Mouse (Mus musculus): ENCODE results near the gene Ergic3. TPM values are rescaled to one million over a fixed set of nuclear protein-coding genes. Genes with fewer than 3 reads are reported as not detected.

Gene Ergic3
- polyA plus RNA-seq, 1 experiment from 2014 or later, result 64.5 TPM

- H3K9me3 ChIP-seq (ENCODE audit: low read length), result no peaks in the 10 kb centered on the region
- 89% methylated on average over 4 of the region's 4 CpGs for WGBS (ENCODE audit: insufficient replicate concordance)
- peaks cover 8% of the 10 kb centered on the region for H3K4me1 ChIP-seq (ENCODE audit: insufficient read depth)
- TF ChIP-seq EP300 (IDR thresholded peaks at IDR 0.05; ENCODE audit: low read depth) (no peak), CTCF (IDR thresholded peaks at IDR 0.05; ENCODE audit: low read depth) (peak; percentile 61)
- no peak overlapping the region for H3K9ac ChIP-seq (replicated peaks)
- H3K4me3 ChIP-seq (ENCODE audit: low read depth, low read length), result no peak overlapping the region
- H3K27ac ChIP-seq (ENCODE audit: low read depth), result no peak overlapping the region
- no peak overlapping the region for H3K4me2 ChIP-seq (ENCODE audit: low read depth, low read length)
- ATAC-seq (no peak), DNase-seq (no peak)
- no peaks in the 10 kb centered on the region for H3K27me3 ChIP-seq (ENCODE audit: insufficient read depth, low read length)
- H3K36me3 ChIP-seq (replicated peaks; ENCODE audit: insufficient read depth, low read length), result peaks cover 6% of the 10 kb centered on the region
Observed at GRCm38 (mm10) chr2:156005393-156005792, 2.5 kb upstream of the Ergic3 start.

GRCm38 (mm10) chr2:156018106-156018505 is 10.3 kb downstream of the Ergic3 start:
- DNase-seq (no peak), ATAC-seq (no peak)
- no peaks in the 10 kb centered on the region for H3K9me3 ChIP-seq (ENCODE audit: low read length)
- TF ChIP-seq CTCF (IDR thresholded peaks at IDR 0.05; ENCODE audit: low read depth) (no peak), EP300 (IDR thresholded peaks at IDR 0.05; ENCODE audit: low read depth) (no peak)
- H3K27me3 ChIP-seq (ENCODE audit: insufficient read depth, low read length), result no peaks in the 10 kb centered on the region
- no peak overlapping the region for H3K27ac ChIP-seq (ENCODE audit: low read depth)
- H3K4me2 ChIP-seq (ENCODE audit: low read depth, low read length), result no peak overlapping the region
- H3K9ac ChIP-seq (replicated peaks), result no peak overlapping the region
- peaks cover 54% of the 10 kb centered on the region for H3K36me3 ChIP-seq (replicated peaks; ENCODE audit: insufficient read depth, low read length)
- H3K4me3 ChIP-seq (ENCODE audit: low read depth, low read length), result no peak overlapping the region
- 65% methylated on average over 3 of the region's 3 CpGs for WGBS (ENCODE audit: insufficient replicate concordance)
- H3K4me1 ChIP-seq (ENCODE audit: insufficient read depth), result 0 out of 2 replicates have a peak, but pooled peaks cover 2% of the 10 kb centered on the region

- no peak overlapping the region for H3K9ac ChIP-seq (replicated peaks)
- TF ChIP-seq CTCF (IDR thresholded peaks at IDR 0.05; ENCODE audit: low read depth) (no peak), EP300 (IDR thresholded peaks at IDR 0.05; ENCODE audit: low read depth) (peak; percentile 41; the same call in 1 of the 2 replicates)
- peak; percentile 75 for ATAC-seq
Observed at GRCm38 (mm10) chr2:156021219-156021618, 13.4 kb downstream of the Ergic3 start.

GRCm38 (mm10) chr2:156021765-156022164 is 13.9 kb downstream of the Ergic3 start:
- Histone ChIP-seq H3K4me2 (ENCODE audit: low read depth, low read length) (no peak overlapping the region), H3K27me3 (ENCODE audit: insufficient read depth, low read length) (no peaks in the 10 kb centered on the region), H3K9ac (replicated peaks) (no peak overlapping the region), H3K27ac (ENCODE audit: low read depth) (no peak overlapping the region), H3K9me3 (ENCODE audit: low read length) (no peaks in the 10 kb centered on the region), H3K4me3 (ENCODE audit: low read depth, low read length) (no peak overlapping the region), H3K4me1 (ENCODE audit: insufficient read depth) (0 out of 2 replicates have a peak, but pooled peaks cover 2% of the 10 kb centered on the region), H3K36me3 (replicated peaks; ENCODE audit: insufficient read depth, low read length) (peaks cover 24% of the 10 kb centered on the region)
- DNase-seq (no peak), ATAC-seq (peak; percentile 56)
- no peak for TF ChIP-seq CTCF (IDR thresholded peaks at IDR 0.05; ENCODE audit: low read depth)
- TF ChIP-seq EP300 (IDR thresholded peaks at IDR 0.05; ENCODE audit: low read depth), result no peak
- WGBS (ENCODE audit: insufficient replicate concordance), result 76% methylated on average over 2 of the region's 2 CpGs

More at GRCm38 (mm10) chr2:156021219-156021618, 13.4 kb downstream of the Ergic3 start:
- Histone ChIP-seq H3K4me2 (ENCODE audit: low read depth, low read length) (no peak overlapping the region), H3K36me3 (replicated peaks; ENCODE audit: insufficient read depth, low read length) (peaks cover 29% of the 10 kb centered on the region), H3K9me3 (ENCODE audit: low read length) (no peaks in the 10 kb centered on the region), H3K4me1 (ENCODE audit: insufficient read depth) (0 out of 2 replicates have a peak, but pooled peaks cover 2% of the 10 kb centered on the region), H3K4me3 (ENCODE audit: low read depth, low read length) (no peak overlapping the region), H3K27ac (ENCODE audit: low read depth) (no peak overlapping the region), H3K27me3 (ENCODE audit: insufficient read depth, low read length) (no peaks in the 10 kb centered on the region)
- DNase-seq, result no peak
- WGBS (ENCODE audit: insufficient replicate concordance), result 69% methylated on average over 8 of the region's 8 CpGs

- Histone ChIP-seq H3K9ac (replicated peaks) (no peak overlapping the region), H3K4me1 (ENCODE audit: insufficient read depth) (0 out of 2 replicates have a peak, but pooled peaks cover 2% of the 10 kb centered on the region), H3K27me3 (ENCODE audit: insufficient read depth, low read length) (no peaks in the 10 kb centered on the region), H3K9me3 (ENCODE audit: low read length) (no peaks in the 10 kb centered on the region), H3K4me2 (ENCODE audit: low read depth, low read length) (no peak overlapping the region), H3K27ac (ENCODE audit: low read depth) (no peak overlapping the region), H3K4me3 (ENCODE audit: low read depth, low read length) (no peak overlapping the region), H3K36me3 (replicated peaks; ENCODE audit: insufficient read depth, low read length) (no peaks in the 10 kb centered on the region)
- ATAC-seq (no peak), DNase-seq (no peak)
- TF ChIP-seq EP300 (IDR thresholded peaks at IDR 0.05; ENCODE audit: low read depth), result no peak
- TF ChIP-seq CTCF (IDR thresholded peaks at IDR 0.05; ENCODE audit: low read depth), result no peak
Observed at GRCm38 (mm10) chr2:156025482-156025881, 17.6 kb downstream of the Ergic3 start.

- no peak overlapping the region for H3K9ac ChIP-seq (replicated peaks)
- no peaks in the 10 kb centered on the region for H3K27me3 ChIP-seq (ENCODE audit: insufficient read depth, low read length)
- WGBS (ENCODE audit: insufficient replicate concordance), result 82% methylated on average over 3 of the region's 3 CpGs
- ATAC-seq, result no peak
- no peak for DNase-seq
- H3K36me3 ChIP-seq (replicated peaks; ENCODE audit: insufficient read depth, low read length), result no peaks in the 10 kb centered on the region
- H3K9me3 ChIP-seq (ENCODE audit: low read length), result no peaks in the 10 kb centered on the region
- no peak overlapping the region for H3K27ac ChIP-seq (ENCODE audit: low read depth)
- H3K4me2 ChIP-seq (ENCODE audit: low read depth, low read length), result no peak overlapping the region
- TF ChIP-seq CTCF (IDR thresholded peaks at IDR 0.05; ENCODE audit: low read depth) (no peak), EP300 (IDR thresholded peaks at IDR 0.05; ENCODE audit: low read depth) (no peak)
- H3K4me1 ChIP-seq (ENCODE audit: insufficient read depth), result no peaks in the 10 kb centered on the region
- H3K4me3 ChIP-seq (ENCODE audit: low read depth, low read length), result no peak overlapping the region
Observed at GRCm38 (mm10) chr2:156039390-156039789, 31.5 kb downstream of the Ergic3 start.

- Histone ChIP-seq H3K27me3 (ENCODE audit: insufficient read depth, low read length) (0 out of 2 replicates have a peak, but pooled peaks cover 7% of the 10 kb centered on the region), H3K9ac (replicated peaks) (no peak overlapping the region), H3K36me3 (replicated peaks; ENCODE audit: insufficient read depth, low read length) (no peaks in the 10 kb centered on the region), H3K27ac (ENCODE audit: low read depth) (no peak overlapping the region), H3K4me3 (ENCODE audit: low read depth, low read length) (no peak overlapping the region), H3K4me1 (ENCODE audit: insufficient read depth) (no peaks in the 10 kb centered on the region), H3K4me2 (ENCODE audit: low read depth, low read length) (no peak overlapping the region), H3K9me3 (ENCODE audit: low read length) (no peaks in the 10 kb centered on the region)
- ATAC-seq (no peak), DNase-seq (no peak)
- 64% methylated on average over 8 of the region's 8 CpGs for WGBS (ENCODE audit: insufficient replicate concordance)
- TF ChIP-seq CTCF (IDR thresholded peaks at IDR 0.05; ENCODE audit: low read depth), result no peak
- no peak for TF ChIP-seq EP300 (IDR thresholded peaks at IDR 0.05; ENCODE audit: low read depth)
Observed at GRCm38 (mm10) chr2:156042903-156043302, 35.1 kb downstream of the Ergic3 start.

All from liver, postnatal 0 days (tissue).